Mouse (Mus musculus): ENCODE data around the gene Slc12a7. TPM values are rescaled to one million over a fixed set of nuclear protein-coding genes. Genes with fewer than 3 reads are reported as not detected.
A peak's percentile ranks its signal among the peaks of the same experiment; 100 is the strongest.

Gene Slc12a7
- polyA plus RNA-seq, 1 experiment: 104 TPM

DNA sequence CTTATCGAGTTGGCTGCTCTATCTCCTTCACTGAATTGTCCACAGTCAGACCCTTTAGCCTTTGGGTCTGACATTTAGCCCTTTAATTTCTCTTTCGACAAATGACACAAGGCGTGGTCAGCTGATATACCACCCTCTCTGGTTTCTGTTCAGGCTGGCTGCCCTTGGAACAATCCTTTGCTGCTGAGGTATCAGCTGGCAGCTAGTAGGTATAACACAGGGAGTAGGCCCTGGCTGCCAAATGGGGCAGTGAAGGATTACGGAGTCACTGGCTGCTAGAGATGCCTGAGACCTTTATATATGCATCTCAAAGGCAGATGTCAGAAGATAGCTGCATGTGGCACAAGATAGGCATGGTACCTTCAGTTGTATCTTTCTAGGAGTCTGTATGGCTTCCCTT is 42.9 kb downstream of the Slc12a7 start:
- no peak overlapping the region for H3K27ac ChIP-seq (ENCODE audit: insufficient read depth, low read depth, low read length)
- 28% methylated on average over 4 of the region's 4 CpGs for WGBS
- no peak for DNase-seq
- H3K36me3 ChIP-seq (ENCODE audit: control insufficient read depth, insufficient read depth, low read length): no peaks in the 10 kb centered on the region
- TF ChIP-seq CTCF (conservative IDR thresholded peaks at IDR 0.05; ENCODE audit: insufficient read depth, insufficient read length, low read depth, low read length): no peak
- no peak for TF ChIP-seq POLR2A (IDR thresholded peaks at IDR 0.05; ENCODE audit: low read depth, low read length)
- peaks cover 45% of the 10 kb centered on the region for H3K4me1 ChIP-seq (ENCODE audit: control insufficient read depth, insufficient read depth, low read length)
- no peaks in the 10 kb centered on the region for H3K27me3 ChIP-seq (replicated peaks; ENCODE audit: control insufficient read depth, insufficient read depth, low read length)
- H3K4me3 ChIP-seq (ENCODE audit: insufficient read depth, low read depth, low read length): no peak overlapping the region

DNA sequence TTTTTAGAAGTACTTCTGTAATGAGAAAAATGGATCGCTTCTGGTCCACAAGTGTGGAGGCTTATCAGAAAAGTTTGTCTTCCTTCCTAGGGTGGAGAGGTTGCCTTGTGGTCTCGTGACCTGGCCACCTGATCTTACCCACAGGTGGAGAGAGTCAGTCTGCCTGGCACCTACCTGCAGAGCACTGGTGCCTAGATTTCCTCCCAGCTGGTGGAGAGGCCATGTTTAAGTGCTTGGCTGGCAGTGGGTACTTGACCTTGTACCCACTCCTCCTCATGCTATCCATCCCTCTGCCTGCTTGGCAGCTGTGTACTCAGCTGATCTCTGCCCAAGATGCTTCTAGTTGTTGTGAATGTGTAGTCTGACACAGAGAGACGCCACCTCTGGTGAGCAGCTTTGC is 44.7 kb downstream of the Slc12a7 start:
- Histone ChIP-seq H3K4me3 (ENCODE audit: insufficient read depth, low read depth, low read length) (no peak overlapping the region), H3K4me1 (ENCODE audit: control insufficient read depth, insufficient read depth, low read length) (peaks cover 29% of the 10 kb centered on the region), H3K27ac (ENCODE audit: insufficient read depth, low read depth, low read length) (no peak overlapping the region), H3K36me3 (ENCODE audit: control insufficient read depth, insufficient read depth, low read length) (no peaks in the 10 kb centered on the region), H3K27me3 (replicated peaks; ENCODE audit: control insufficient read depth, insufficient read depth, low read length) (no peaks in the 10 kb centered on the region)
- whole genome bisulfite sequencing: 74% methylated on average over 3 of the region's 3 CpGs
- no peak for DNase-seq
- no peak for TF ChIP-seq POLR2A (IDR thresholded peaks at IDR 0.05; ENCODE audit: low read depth, low read length)
- TF ChIP-seq CTCF (conservative IDR thresholded peaks at IDR 0.05; ENCODE audit: insufficient read depth, insufficient read length, low read depth, low read length): no peak

DNA sequence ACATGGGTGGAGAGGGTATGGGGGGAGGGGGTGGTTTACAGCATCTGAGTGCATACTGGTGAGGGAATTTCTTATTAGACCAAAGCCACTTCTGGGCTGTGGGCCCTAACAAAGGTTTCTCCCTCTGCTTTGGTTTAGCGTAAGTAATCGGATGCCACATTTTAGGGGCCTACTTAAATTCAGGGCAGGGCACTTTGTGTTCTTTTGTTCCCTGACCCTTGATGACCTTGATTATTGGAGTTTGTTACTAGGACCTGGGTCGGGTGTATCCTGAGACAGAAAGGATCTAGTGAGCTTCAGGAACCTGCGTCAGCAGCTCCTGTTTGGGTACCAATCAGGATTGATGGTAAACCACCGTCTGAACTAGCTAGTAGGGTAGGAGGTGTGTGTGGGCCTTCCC is 49.6 kb downstream of the Slc12a7 start:
- 37% methylated on average over 5 of the region's 5 CpGs for WGBS
- no peak overlapping the region for H3K4me3 ChIP-seq (ENCODE audit: insufficient read depth, low read depth, low read length)
- no peaks in the 10 kb centered on the region; the same call in none of the 2 replicates for H3K36me3 ChIP-seq (ENCODE audit: control insufficient read depth, insufficient read depth, low read length)
- no peak for DNase-seq
- H3K27ac ChIP-seq (ENCODE audit: insufficient read depth, low read depth, low read length): no peak overlapping the region
- H3K27me3 ChIP-seq (replicated peaks; ENCODE audit: control insufficient read depth, insufficient read depth, low read length): no peaks in the 10 kb centered on the region
- no peak for TF ChIP-seq POLR2A (IDR thresholded peaks at IDR 0.05; ENCODE audit: low read depth, low read length)
- no peak for TF ChIP-seq CTCF (conservative IDR thresholded peaks at IDR 0.05; ENCODE audit: insufficient read depth, insufficient read length, low read depth, low read length)
- peaks cover 4% of the 10 kb centered on the region for H3K4me1 ChIP-seq (ENCODE audit: control insufficient read depth, insufficient read depth, low read length)

DNA sequence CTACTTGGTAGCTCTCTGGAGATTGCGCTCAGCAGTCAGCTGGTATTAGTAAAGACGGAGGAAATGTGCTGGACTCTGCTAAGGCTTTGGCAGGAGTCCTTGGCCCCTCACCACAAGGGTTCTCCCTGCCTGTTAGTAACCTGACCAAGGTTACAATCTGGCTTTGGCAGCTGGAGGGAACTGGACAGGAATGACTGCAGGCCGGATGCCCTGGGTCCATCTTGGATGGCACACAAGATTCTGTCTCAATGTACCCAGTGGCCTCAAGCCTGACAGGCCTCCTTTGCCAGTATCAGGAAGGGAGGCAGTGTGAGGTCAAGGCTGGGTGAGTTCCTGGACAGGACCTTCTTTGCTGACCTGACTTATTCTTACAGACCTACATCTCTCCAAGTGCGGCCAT is 59.3 kb downstream of the Slc12a7 start:
- no peaks in the 10 kb centered on the region for H3K4me1 ChIP-seq (ENCODE audit: control insufficient read depth, insufficient read depth, low read length)
- no peak for DNase-seq
- no peaks in the 10 kb centered on the region for H3K27me3 ChIP-seq (replicated peaks; ENCODE audit: control insufficient read depth, insufficient read depth, low read length)
- H3K36me3 ChIP-seq (ENCODE audit: control insufficient read depth, insufficient read depth, low read length): peaks cover 4% of the 10 kb centered on the region; the same call in 1 of the 2 replicates
- no peak overlapping the region for H3K4me3 ChIP-seq (ENCODE audit: insufficient read depth, low read depth, low read length)
- TF ChIP-seq POLR2A (IDR thresholded peaks at IDR 0.05; ENCODE audit: low read depth, low read length): no peak
- no peak for TF ChIP-seq CTCF (conservative IDR thresholded peaks at IDR 0.05; ENCODE audit: insufficient read depth, insufficient read length, low read depth, low read length)
- 84% methylated on average over 4 of the region's 4 CpGs for WGBS
- no peak overlapping the region for H3K27ac ChIP-seq (ENCODE audit: insufficient read depth, low read depth, low read length)

DNA sequence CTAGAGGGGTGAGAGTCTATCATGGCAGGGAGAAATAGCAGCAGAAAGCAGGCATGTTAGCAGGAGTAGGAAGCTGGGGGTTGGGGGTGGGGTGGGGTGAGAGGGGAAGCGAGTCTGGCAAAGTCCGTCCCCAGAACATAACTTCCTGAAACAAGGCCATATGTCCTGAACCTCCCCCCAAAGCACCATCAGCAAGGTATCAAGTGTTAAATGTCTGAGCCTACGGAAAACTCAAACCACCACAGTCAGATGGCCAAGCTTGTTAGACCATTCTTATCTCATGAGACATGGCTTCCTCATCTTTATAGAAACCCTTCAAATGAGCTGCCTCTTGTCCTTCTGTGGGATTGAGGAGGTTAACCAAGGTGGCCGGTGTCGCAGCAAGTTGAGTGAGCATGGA is 60.3 kb downstream of the Slc12a7 start:
- peaks cover 4% of the 10 kb centered on the region; the same call in 1 of the 2 replicates for H3K36me3 ChIP-seq (ENCODE audit: control insufficient read depth, insufficient read depth, low read length)
- H3K4me3 ChIP-seq (ENCODE audit: insufficient read depth, low read depth, low read length): no peak overlapping the region

DNA sequence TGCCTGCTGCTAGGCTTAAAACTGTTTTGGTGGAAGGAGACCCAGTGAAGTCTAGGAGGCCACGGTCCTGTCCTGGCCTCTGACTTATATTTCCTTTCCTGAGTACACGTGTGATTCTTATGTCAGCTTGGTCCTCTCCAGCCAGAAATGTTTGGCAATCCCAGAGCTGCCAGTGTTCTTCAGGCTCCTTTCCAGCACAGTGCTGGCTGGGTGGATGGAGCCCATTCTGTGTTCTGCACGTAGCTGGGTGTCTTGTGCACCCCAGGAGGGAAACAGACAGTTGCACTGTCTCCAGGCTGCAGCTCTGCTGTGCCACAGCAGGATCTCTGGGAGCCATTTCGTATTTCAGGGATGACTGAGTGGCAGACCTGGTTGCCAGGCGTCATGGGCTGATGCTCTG is 66.2 kb downstream of the Slc12a7 start:
- DNase-seq: no peak
- no peaks in the 10 kb centered on the region; the same call in 1 of the 2 replicates for H3K36me3 ChIP-seq (ENCODE audit: control insufficient read depth, insufficient read depth, low read length)

More for the DNA sequence above, 60.3 kb downstream of the Slc12a7 start:
- Histone ChIP-seq H3K4me1 (ENCODE audit: control insufficient read depth, insufficient read depth, low read length) (no peaks in the 10 kb centered on the region), H3K27ac (ENCODE audit: insufficient read depth, low read depth, low read length) (no peak overlapping the region), H3K27me3 (replicated peaks; ENCODE audit: control insufficient read depth, insufficient read depth, low read length) (no peaks in the 10 kb centered on the region)
- TF ChIP-seq CTCF (conservative IDR thresholded peaks at IDR 0.05; ENCODE audit: insufficient read depth, insufficient read length, low read depth, low read length): no peak
- no peak for TF ChIP-seq POLR2A (IDR thresholded peaks at IDR 0.05; ENCODE audit: low read depth, low read length)
- no peak for DNase-seq
- 88% methylated on average over 5 of the region's 5 CpGs for WGBS

DNA sequence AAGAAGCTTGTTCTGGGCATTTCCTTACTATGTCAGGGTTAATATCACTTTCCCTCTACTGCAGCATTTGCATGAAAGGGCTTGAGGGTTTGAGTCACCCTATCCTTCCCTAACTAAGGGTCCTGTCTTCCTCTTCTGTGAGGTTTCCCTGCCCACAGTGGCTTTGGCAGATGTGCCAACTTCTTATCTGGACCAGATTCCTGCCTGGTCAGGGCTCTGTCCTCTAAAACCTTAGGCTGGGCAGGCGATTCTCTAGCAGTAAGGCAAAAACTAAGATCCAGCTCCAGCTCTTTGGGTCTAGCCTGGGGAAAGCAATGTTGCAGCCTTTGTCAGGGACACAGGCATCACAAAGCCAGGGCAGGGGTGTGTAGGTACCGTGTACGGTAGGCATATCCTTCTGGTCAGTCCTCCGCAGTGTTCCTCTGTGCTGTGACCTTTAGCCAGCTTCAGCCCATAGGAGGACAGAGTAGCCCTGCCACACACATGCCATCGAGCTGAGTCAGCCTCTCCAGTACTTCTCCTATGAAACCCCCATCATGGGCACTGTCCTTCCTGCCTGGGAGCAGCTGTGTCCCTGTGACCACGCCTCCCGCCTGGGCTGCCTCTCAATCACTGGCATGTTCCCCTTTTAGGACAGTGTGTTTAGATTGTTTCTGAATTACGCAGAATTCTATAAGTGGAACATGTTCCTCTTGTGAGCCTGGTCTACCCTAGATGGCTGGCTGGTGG is 70.7 kb downstream of the Slc12a7 start:
- no peaks in the 10 kb centered on the region for H3K27me3 ChIP-seq (replicated peaks; ENCODE audit: control insufficient read depth, insufficient read depth, low read length)
- H3K36me3 ChIP-seq (ENCODE audit: control insufficient read depth, insufficient read depth, low read length): no peaks in the 10 kb centered on the region; the same call in 1 of the 2 replicates
- no peak overlapping the region for H3K4me3 ChIP-seq (ENCODE audit: insufficient read depth, low read depth, low read length)
- peak; percentile 40 for DNase-seq
- WGBS: 70% methylated on average over 8 of the region's 8 CpGs
- H3K27ac ChIP-seq (ENCODE audit: insufficient read depth, low read depth, low read length): no peak overlapping the region
- TF ChIP-seq CTCF (conservative IDR thresholded peaks at IDR 0.05; ENCODE audit: insufficient read depth, insufficient read length, low read depth, low read length): no peak
- no peaks in the 10 kb centered on the region for H3K4me1 ChIP-seq (ENCODE audit: control insufficient read depth, insufficient read depth, low read length)

More for the DNA sequence above, 66.2 kb downstream of the Slc12a7 start:
- Histone ChIP-seq H3K27me3 (replicated peaks; ENCODE audit: control insufficient read depth, insufficient read depth, low read length) (no peaks in the 10 kb centered on the region), H3K4me1 (ENCODE audit: control insufficient read depth, insufficient read depth, low read length) (no peaks in the 10 kb centered on the region), H3K4me3 (ENCODE audit: insufficient read depth, low read depth, low read length) (no peak overlapping the region), H3K27ac (ENCODE audit: insufficient read depth, low read depth, low read length) (no peak overlapping the region)
- 76% methylated on average over 5 of the region's 5 CpGs for WGBS
- TF ChIP-seq POLR2A (IDR thresholded peaks at IDR 0.05; ENCODE audit: low read depth, low read length): no peak
- TF ChIP-seq CTCF (conservative IDR thresholded peaks at IDR 0.05; ENCODE audit: insufficient read depth, insufficient read length, low read depth, low read length): no peak
